Mouse (Mus musculus): ENCODE results near the gene Elavl4.
A peak's percentile ranks its signal among the peaks of the same experiment; 100 is the strongest.

Elavl4 gene

DNA sequence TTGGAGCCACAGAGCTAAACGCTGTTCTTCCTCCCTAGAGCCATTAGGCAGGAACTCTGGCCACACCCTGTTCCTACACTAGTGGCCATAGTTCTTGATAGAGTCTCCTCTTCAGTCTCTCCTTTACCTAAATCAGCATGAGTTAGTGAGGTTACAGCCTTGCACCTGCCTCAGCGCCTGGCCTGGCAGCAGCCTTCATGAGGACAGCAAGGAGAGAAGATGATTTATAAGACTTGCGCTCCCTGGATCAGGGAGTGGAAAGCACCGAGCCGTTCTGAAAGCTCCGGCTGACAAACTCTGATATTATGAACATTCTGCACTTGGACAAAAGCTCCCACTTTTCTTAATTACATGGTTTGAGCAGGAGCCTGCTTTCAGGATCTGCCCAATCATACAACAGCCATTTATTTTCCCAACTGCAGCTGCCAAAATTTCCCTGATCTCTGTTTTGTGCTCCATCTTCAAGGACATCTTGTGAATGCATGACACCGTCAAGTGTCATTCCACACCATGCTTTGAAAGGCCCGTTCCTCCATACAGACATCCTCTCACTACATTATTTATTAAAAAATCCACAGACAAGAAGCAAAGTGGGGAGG lies 87.3 kb downstream of the Elavl4 start:
- DNase-seq: no peak

DNA sequence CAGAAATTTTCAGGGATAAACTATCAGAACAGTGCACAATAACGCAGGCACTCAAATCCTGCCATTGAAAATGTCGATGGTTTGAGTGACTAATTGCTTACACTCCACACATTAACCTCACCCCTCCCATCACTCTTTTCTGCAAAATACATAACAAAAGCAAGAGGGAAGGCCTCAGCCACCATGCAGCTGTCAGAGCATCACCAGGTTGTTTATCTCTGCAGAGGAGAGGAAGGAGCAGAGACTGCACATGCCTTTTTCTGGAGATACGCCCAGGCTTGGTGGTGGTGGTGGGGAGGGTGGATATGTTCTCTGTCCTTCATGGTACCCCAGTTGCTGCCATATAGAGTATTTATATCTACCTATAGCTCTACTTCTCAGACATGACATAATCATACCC lies 94.3 kb downstream of the Elavl4 start:
- DNase-seq: no peak

DNA sequence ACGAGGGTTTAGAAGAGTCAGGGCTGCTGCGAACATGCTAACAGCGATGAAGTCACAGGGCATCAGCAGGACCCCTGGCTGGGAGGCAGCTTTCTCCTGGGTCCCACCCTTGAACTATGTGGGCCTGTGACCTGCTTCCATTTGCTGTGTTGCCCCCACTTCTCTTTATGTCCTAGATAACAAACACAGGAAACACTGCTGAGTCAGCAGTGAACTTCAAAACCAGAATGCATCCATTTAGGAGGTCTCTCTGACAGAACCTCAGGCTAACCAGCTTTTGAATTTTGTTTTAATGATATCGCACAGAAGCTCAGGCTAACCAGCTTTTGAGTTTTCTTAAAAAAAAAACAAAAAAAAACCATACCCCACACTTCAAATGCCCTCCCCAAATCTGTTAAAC lies 96.1 kb downstream of the Elavl4 start:
- DNase-seq: no peak

- DNase-seq: no peak
Observed at GRCm38 (mm10) chr4:110250055-110250454, 101.7 kb downstream of the Elavl4 start.

DNA sequence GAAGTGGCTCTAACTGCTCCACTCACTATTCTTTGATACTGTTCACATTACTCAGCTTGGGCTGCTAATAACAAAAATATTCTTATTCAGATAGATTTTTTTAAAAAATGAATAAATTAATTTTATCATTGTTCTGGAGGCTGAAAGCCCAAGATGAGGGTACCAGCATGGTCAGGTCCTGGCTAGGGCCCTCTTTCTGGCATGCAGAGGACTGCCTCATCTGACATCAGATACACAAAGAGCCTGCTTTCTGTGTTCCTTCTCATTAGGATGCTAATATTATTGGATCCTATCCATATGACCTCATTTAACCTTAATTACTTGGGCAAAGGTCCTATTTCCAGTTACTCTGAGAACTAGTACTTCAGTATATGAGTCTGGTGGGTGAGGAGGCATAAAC lies 108.8 kb downstream of the Elavl4 start:
- no peak for DNase-seq

GRCm38 (mm10) chr4:110234554-110234953 lies 117.2 kb downstream of the Elavl4 start:
- peak; percentile 19 for DNase-seq

DNA sequence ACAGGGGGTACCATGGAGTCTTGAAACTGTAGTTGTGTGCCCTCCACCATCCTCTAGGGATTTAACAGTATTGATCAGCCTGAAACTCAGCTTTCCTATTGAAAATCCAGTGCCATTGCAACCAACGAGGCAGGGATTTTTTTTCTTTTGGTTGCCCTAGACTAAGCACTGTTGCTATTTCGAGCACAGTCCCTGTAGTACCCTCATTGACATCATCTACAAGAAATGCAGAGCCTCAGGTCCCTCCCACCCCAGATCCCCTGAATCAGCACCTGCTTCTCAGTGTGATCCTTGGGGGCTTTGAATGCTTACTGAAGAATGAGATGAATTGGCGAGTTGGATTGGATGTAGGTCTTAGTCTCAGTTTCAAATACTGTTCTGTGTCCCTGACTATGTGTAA lies 119.4 kb downstream of the Elavl4 start:
- no peak for DNase-seq

DNA sequence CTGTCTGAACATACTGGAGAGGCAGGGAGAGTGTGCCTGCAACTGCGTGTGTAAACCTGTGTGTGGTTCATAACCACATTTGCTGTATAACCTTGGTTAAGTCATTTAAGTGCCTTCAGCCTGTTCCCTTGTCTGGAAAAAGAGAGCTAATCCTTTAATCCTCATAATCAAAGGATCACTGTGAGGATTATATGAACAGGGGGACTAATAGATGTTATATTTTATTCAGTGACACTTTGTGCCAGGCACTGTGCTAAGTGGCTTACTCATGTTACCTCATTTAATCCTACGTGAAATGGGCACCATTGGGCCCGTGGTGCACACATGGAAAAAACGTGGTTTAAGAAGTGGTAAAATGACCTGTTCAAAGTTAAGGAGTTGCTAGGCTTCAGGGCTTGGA lies 119.9 kb downstream of the Elavl4 start:
- DNase-seq: no peak

GRCm38 (mm10) chr4:110229652-110230051 lies 122.1 kb downstream of the Elavl4 start:
- DNase-seq: no peak

- no peak for DNase-seq
Observed at GRCm38 (mm10) chr4:110229238-110229637, 122.5 kb downstream of the Elavl4 start.

GRCm38 (mm10) chr4:110227621-110228031 lies 124.1 kb downstream of the Elavl4 start:
- peak; percentile 79 for DNase-seq

GRCm38 (mm10) chr4:110225492-110225891 lies 126.2 kb downstream of the Elavl4 start:
- DNase-seq: peak; percentile 56

DNA sequence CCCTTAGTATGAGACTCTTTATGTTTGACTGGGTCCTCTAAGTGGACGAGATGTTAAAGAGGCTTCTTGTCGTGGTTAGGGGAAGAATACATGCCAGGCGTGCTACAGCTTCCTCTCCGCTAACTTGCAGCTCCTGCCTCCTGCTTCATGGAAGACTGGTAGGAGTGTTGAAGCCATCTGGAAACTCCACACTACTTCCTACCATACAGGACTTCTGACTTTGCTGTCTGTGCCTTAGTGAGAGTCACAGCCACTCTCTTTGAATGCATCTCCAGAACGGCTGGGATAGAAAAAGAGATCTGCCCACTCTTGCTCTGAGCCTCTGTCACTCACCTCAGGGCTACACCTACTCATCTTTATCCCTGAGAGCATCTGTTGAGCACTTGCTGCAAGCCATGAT lies 132.9 kb downstream of the Elavl4 start:
- DNase-seq: peak; percentile 34

DNA sequence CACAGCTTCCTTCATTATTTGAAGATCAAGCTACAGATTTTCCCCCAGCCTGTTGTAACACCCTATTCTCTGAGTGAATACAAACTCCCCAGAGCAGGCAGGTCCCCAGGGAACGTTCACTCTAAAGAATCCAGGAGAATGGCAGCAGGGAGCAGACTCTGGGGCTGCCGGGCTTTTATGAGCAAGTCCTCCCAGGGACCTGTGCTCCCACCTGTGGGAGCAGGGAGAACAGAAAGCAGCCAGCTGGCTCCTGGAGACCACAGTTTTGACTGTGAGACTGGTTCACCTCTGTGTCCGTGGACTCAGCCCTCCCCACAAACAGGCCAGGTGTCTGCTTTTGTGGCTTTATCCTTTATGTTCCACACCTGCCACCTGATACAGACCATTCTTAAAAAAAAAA lies 134.2 kb downstream of the Elavl4 start:
- no peak for DNase-seq

DNA sequence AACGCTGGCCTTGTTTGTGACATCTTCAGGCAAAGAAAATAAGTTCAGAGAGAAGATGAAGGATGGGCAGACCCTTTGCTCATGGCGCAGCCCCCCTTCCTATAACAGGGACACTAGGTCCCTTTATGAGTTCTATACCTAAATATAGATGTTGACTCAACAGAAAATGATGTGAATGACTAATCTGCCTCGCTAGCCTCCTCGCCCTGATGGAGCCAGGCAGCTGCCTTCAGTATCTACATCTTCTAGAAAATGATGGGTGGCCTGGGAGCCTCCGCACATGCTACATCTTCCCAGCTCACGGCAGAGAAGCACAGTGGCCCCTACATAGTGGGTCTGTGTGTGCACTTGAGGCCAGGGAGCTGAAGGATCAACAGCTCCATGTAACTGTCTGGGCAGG lies 137.2 kb downstream of the Elavl4 start:
- peak; percentile 79 for DNase-seq

DNA sequence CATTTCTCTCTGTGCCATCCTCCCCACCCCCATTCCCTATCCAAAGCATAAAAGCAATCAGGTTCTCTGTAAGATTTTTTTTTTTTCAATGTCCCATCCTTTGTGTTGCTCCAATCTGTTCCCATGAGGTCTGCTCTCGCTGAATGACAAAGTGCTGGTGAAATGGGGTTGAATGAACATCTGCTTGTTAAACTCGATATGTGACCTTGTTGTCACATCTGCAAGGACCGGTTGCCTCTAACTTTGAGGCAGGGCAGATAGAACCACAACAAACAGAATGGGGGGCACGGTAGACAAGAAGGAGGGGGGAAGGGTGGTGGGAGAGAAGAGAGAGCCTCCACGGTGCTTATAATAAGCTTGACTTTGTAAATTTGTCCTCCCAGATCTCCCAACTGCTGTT lies 138.0 kb downstream of the Elavl4 start:
- peak; percentile 61 for DNase-seq

GRCm38 (mm10) chr4:110210246-110210645 lies 141.5 kb downstream of the Elavl4 start:
- peak; percentile 29 for DNase-seq

- peak; percentile 61 for DNase-seq
Observed at GRCm38 (mm10) chr4:110209613-110210012, 142.1 kb downstream of the Elavl4 start.

- no peak for DNase-seq
Observed at GRCm38 (mm10) chr4:110201680-110202079, 150.0 kb downstream of the Elavl4 start.

DNA sequence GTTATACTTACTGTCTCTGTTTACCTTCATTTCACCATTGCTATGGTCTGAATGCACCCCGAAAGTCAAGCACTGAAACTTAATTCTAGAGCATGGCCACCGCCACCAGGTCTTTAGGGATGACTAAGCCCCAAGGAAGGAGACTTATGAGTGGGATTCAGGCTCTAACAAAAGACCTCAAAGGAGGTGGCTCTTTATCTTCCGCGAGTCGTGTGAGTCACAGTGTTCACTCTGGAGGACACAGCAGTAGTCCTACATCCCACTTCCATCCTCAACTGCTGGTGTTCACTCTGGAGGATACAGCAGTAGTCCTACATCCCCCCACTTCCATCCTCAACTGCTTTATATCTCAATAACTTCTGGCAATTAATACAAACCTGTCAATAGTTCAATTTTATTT lies 151.8 kb downstream of the Elavl4 start:
- no peak for DNase-seq

DNA sequence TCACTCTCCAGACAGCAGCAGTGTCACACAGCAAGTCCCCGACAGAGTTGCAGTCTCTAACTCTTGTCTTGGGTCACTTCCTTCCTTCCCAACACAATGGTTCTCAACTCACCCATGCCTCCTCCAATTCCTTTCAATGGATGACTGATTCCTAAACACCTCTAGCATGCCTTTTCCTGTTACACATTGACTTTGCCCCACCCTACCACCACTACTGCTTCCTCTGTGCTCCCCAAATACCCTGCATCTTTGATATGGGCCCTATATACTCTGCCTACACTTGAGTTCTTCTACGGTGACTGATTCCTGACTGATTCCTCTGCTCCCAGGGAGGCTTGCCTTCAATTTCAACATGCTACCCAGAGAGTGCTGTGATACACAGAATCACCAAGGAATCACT lies 153.1 kb downstream of the Elavl4 start:
- DNase-seq: no peak

- DNase-seq: no peak
Observed at GRCm38 (mm10) chr4:110177263-110177662, 174.4 kb downstream of the Elavl4 start.

GRCm38 (mm10) chr4:110172028-110172427 lies 179.7 kb downstream of the Elavl4 start:
- peak; percentile 56 for DNase-seq

GRCm38 (mm10) chr4:110165217-110165616 lies 186.5 kb downstream of the Elavl4 start:
- DNase-seq: peak; percentile 55

DNA sequence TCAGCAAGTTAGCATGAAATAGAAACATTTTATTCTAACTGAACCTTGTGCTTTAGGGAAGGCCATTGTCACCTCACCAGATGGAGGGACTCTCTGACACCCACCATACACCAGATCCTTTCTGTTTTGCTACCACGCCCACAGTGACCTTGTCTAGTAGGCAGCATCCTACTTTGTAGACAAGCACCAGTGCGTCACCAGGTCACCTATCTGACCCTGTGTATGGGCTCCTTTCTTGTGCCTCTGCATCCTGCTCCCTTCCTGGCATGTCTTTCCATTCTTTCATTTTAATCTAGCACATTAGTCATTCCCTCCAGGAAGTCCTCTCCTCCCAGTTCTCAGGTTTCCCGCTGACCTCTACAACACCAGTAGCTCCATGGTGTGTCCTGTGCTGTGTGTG lies 190.1 kb downstream of the Elavl4 start:
- no peak for DNase-seq
